Mouse (Mus musculus) brain, embryonic 14.5 days (tissue): ENCODE measurements around the gene Gys1.

Source experiments
- CTCF ChIP-seq: fragments of 200-500 bp; IDR thresholded peaks from 2 replicates; pipeline ENCODE4 v1.5.1; 2012; ENCODE audit warnings: inconsistent platforms, mild to moderate bottlenecking, moderate library complexity, borderline replicate concordance; ENCODE audit not compliant: insufficient read depth, insufficient read length; ENCODE audit errors: extremely low read depth
- POLR2A ChIP-seq: fragments of 200-500 bp; IDR thresholded peaks from 2 replicates; pipeline ENCODE4 v1.6.1; 2012; ENCODE audit warnings: mild to moderate bottlenecking, inconsistent platforms, borderline replicate concordance; ENCODE audit not compliant: poor library complexity, insufficient read depth, insufficient read length, severe bottlenecking; ENCODE audit errors: extremely low read depth

- TF ChIP-seq POLR2A (no peak), CTCF (peak; percentile 87)
These were observed 16.8 kb downstream of the Gys1 start for GRCm38 (mm10) chr7:45451344-45451982.
